Mouse (Mus musculus): ENCODE measurements around the gene Clpp. TPM values are rescaled to one million over a fixed set of nuclear protein-coding genes. Genes with fewer than 3 reads are reported as not detected.
A peak's percentile ranks its signal among the peaks of the same experiment; 100 is the strongest.

Clpp gene
- polyA plus RNA-seq, 1 experiment from 2014 or later: 137 TPM

DNA sequence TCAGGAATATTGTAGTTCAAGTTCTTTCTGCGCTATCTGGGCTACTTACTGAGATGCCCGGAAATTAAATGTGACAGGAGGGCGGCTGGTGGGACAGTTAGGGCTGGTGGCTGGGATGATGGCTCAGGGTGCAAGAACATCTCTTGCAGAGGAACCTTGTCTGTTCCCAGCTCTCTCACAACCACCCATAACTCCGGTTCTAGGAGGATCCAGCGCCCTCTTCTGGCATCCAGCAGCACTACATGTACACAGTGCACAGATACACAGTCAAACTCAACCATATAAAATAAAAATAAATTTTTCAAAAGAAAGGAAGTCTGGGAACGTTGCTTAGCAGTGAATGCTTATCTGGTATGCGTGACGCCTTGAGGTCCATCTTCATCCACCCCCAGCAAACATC, 48.9 kb downstream of the Clpp start:
- Histone ChIP-seq H3K27ac (ENCODE audit: low read depth, low read length) (no peak overlapping the region), H3K4me2 (no peak overlapping the region), H3K9ac (ENCODE audit: low read length) (no peak overlapping the region), H3K9me3 (ENCODE audit: control insufficient read depth, low read length) (no peaks in the 10 kb centered on the region), H3K4me3 (ENCODE audit: low read depth, low read length) (no peak overlapping the region), H3K36me3 (ENCODE audit: control insufficient read depth, insufficient read depth, low read length) (no peaks in the 10 kb centered on the region), H3K27me3 (ENCODE audit: control insufficient read depth, insufficient read depth, low read length) (no peaks in the 10 kb centered on the region), H3K4me1 (ENCODE audit: control insufficient read depth, insufficient read depth, low read length) (no peaks in the 10 kb centered on the region)
- whole genome bisulfite sequencing: 39% methylated on average over 8 of the region's 8 CpGs
- no peak for DNase-seq (ENCODE audit: low spot score, missing footprints)
- no peak for ATAC-seq (ENCODE audit: low FRiP score)

DNA sequence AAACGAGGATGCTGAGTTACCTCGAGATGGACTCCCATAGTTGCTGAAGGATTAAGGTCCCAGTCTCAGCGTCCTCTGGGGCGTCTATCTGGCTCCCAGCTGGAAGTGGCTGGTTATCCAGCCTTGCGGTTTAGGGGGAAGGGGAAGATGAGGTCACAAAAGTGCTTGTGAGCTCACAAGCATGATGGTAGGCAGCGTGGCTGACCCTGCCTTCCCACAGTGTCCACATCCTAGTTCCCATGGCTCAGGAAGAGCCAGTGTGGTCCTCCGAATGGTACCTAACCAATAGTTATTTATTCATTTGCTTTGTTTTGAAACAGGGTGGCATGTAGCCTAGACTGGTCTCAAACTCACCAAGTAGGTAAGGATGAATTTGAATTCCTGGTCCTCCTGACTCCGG, 51.4 kb downstream of the Clpp start, which contains the start of gene Slc25a41:
Slc25a41 (minus strand) TSS at position 101 of the 400 bp plus-strand sequence.
- no peak within 1 kb of the TSS for H3K27ac ChIP-seq (ENCODE audit: low read depth, low read length)
- H3K36me3 ChIP-seq (ENCODE audit: control insufficient read depth, insufficient read depth, low read length): no peaks in the 10 kb centered on the region
- no peak within 1 kb of the TSS for H3K4me3 ChIP-seq (ENCODE audit: low read depth, low read length)
- no peaks in the 10 kb centered on the region for H3K27me3 ChIP-seq (ENCODE audit: control insufficient read depth, insufficient read depth, low read length)
- H3K4me2 ChIP-seq: no peak within 1 kb of the TSS
- no peaks in the 10 kb centered on the region for H3K4me1 ChIP-seq (ENCODE audit: control insufficient read depth, insufficient read depth, low read length)
- WGBS: 72% methylated on average over 8 of the region's 8 CpGs
- no peak within 1 kb of the TSS for H3K9ac ChIP-seq (ENCODE audit: low read length)
- no peaks in the 10 kb centered on the region for H3K9me3 ChIP-seq (ENCODE audit: control insufficient read depth, low read length)
- DNase-seq (ENCODE audit: low spot score, missing footprints) (peak; percentile 65), ATAC-seq (ENCODE audit: low FRiP score) (no peak)

Other genes starting within 250 kb of the Clpp start
- 7.4 and 9.1 TPM in 2 replicates for gene Nrtn, start 232.8 kb upstream of the Clpp start, polyA plus RNA-seq (2014; fragmentation: Nextera tagmentation; extraction: Ambion mirVana)
- gene Dus3l, start 225.5 kb upstream of the Clpp start, polyA plus RNA-seq (2014; fragmentation: Nextera tagmentation; extraction: Ambion mirVana): 31.5 and 34.6 TPM in 2 replicates
- 0.54 and 1.0 TPM in 2 replicates for gene Prr22, start 220.1 kb upstream of the Clpp start, polyA plus RNA-seq (2014; fragmentation: Nextera tagmentation; extraction: Ambion mirVana)
- 4.6 and 4.8 TPM in 2 replicates for gene Rfx2, start 159.3 kb upstream of the Clpp start, polyA plus RNA-seq (2014; fragmentation: Nextera tagmentation; extraction: Ambion mirVana)
- not detected in 2 replicates for gene Acsbg2, start 115.9 kb upstream of the Clpp start, polyA plus RNA-seq (2014; fragmentation: Nextera tagmentation; extraction: Ambion mirVana)
- gene 1700061G19Rik, start 114.8 kb upstream of the Clpp start, polyA plus RNA-seq (2014; fragmentation: Nextera tagmentation; extraction: Ambion mirVana): 0.11 and 0.25 TPM in 2 replicates
- gene Mllt1, start 54.9 kb upstream of the Clpp start, polyA plus RNA-seq (2014; fragmentation: Nextera tagmentation; extraction: Ambion mirVana): 26.3 and 29.0 TPM in 2 replicates
- gene Acer1, start 8.2 kb upstream of the Clpp start, polyA plus RNA-seq (2014; fragmentation: Nextera tagmentation; extraction: Ambion mirVana): not detected in 2 replicates
- 34.1 and 36.4 TPM in 2 replicates for gene Alkbh7, start 7.0 kb downstream of the Clpp start, polyA plus RNA-seq (2014; fragmentation: Nextera tagmentation; extraction: Ambion mirVana)
- gene Pspn, start 9.7 kb downstream of the Clpp start, polyA plus RNA-seq (2014; fragmentation: Nextera tagmentation; extraction: Ambion mirVana): 0.97 TPM in 1 of 2 replicates, not detected in the other
- 70.5 and 76.0 TPM in 2 replicates for gene Gtf2f1, start 21.0 kb downstream of the Clpp start, polyA plus RNA-seq (2014; fragmentation: Nextera tagmentation; extraction: Ambion mirVana)
- 0.19 and 0.32 TPM in 2 replicates for gene Gm17949, start 21.2 kb downstream of the Clpp start, polyA plus RNA-seq (2014; fragmentation: Nextera tagmentation; extraction: Ambion mirVana)
- 42.3 and 44.9 TPM in 2 replicates for gene Khsrp, start 41.2 kb downstream of the Clpp start, polyA plus RNA-seq (2014; fragmentation: Nextera tagmentation; extraction: Ambion mirVana)
- gene Slc25a41, start 51.3 kb downstream of the Clpp start, polyA plus RNA-seq (2014; fragmentation: Nextera tagmentation; extraction: Ambion mirVana): not detected in 2 replicates
- 0.80 and 1.2 TPM in 2 replicates for gene Crb3, start 68.8 kb downstream of the Clpp start, polyA plus RNA-seq (2014; fragmentation: Nextera tagmentation; extraction: Ambion mirVana)
- gene Slc25a23, start 69.6 kb downstream of the Clpp start, polyA plus RNA-seq (2014; fragmentation: Nextera tagmentation; extraction: Ambion mirVana): 14.2 and 16.5 TPM in 2 replicates
- gene Dennd1c, start 88.2 kb downstream of the Clpp start, polyA plus RNA-seq (2014; fragmentation: Nextera tagmentation; extraction: Ambion mirVana): 2.2 and 2.7 TPM in 2 replicates
- gene Tubb4a, start 97.5 kb downstream of the Clpp start, polyA plus RNA-seq (2014; fragmentation: Nextera tagmentation; extraction: Ambion mirVana): 167 and 171 TPM in 2 replicates
- gene Tnfsf9, start 115.0 kb downstream of the Clpp start, polyA plus RNA-seq (2014; fragmentation: Nextera tagmentation; extraction: Ambion mirVana): 8.1 and 9.0 TPM in 2 replicates
- 0.16 and 0.40 TPM in 2 replicates for gene Cd70, start 159.5 kb downstream of the Clpp start, polyA plus RNA-seq (2014; fragmentation: Nextera tagmentation; extraction: Ambion mirVana)
- gene Tnfsf14, start 203.9 kb downstream of the Clpp start, polyA plus RNA-seq (2014; fragmentation: Nextera tagmentation; extraction: Ambion mirVana): 0.07 and 0.11 TPM in 2 replicates
- 0.19 and 0.68 TPM in 2 replicates for gene C3, start 237.8 kb downstream of the Clpp start, polyA plus RNA-seq (2014; fragmentation: Nextera tagmentation; extraction: Ambion mirVana)